Mouse (Mus musculus) limb, embryonic 13.5 days (tissue): ENCODE data around the gene 2210011C24Rik. TPM values are rescaled to one million over a fixed set of nuclear protein-coding genes. Genes with fewer than 3 reads are reported as not detected.
A peak's percentile ranks its signal among the peaks of the same experiment; 100 is the strongest.

Experiments used
- ATAC-seq: fragments of 200-750 bp; cut with Nextera tagmentation; 2 replicates; pipeline ENCODE4 v1.8.0; 2017; ENCODE audit warnings: low read depth, moderate number of reproducible peaks, moderate TSS enrichment; ENCODE audit not compliant: low FRiP score
- H3K27ac ChIP-seq: fragments of 300-500 bp; sonication (generic); 2 replicates; pipeline ENCODE4 v1.5.1; 2015; ENCODE audit warnings: inconsistent platforms, mild to moderate bottlenecking, moderate library complexity
- H3K27me3 ChIP-seq: fragments of 300-500 bp; sonication (generic); 2 replicates; pipeline ENCODE4 v1.6.1; 2015; ENCODE audit warnings: mild to moderate bottlenecking, inconsistent platforms
- H3K36me3 ChIP-seq: fragments of 300-500 bp; sonication (generic); 2 replicates; pipeline ENCODE4 v1.6.1; 2015; ENCODE audit warnings: inconsistent platforms, mild to moderate bottlenecking, moderate library complexity
- H3K4me1 ChIP-seq: fragments of 300-500 bp; sonication (generic); 2 replicates; pipeline ENCODE4 v1.6.1; 2015; ENCODE audit warnings: inconsistent platforms
- H3K4me2 ChIP-seq: fragments of 300-500 bp; sonication (generic); replicated peaks from 2 replicates; pipeline ENCODE4 v1.6.1; 2015; ENCODE audit warnings: inconsistent platforms, mild to moderate bottlenecking, moderate library complexity
- H3K4me3 ChIP-seq: fragments of 300-500 bp; sonication (generic); 2 replicates; pipeline ENCODE4 v1.5.1; 2015; ENCODE audit warnings: moderate library complexity, mild to moderate bottlenecking, inconsistent platforms
- H3K9ac ChIP-seq: fragments of 300-500 bp; sonication (generic); 2 replicates; pipeline ENCODE4 v1.6.1; 2015; ENCODE audit warnings: mild to moderate bottlenecking, inconsistent platforms
- H3K9me3 ChIP-seq: fragments of 300-500 bp; sonication (generic); 2 replicates; pipeline ENCODE4 v1.6.1; 2016; ENCODE audit warnings: inconsistent platforms
- WGBS: fragments of 180-500 bp; shearing (Covaris S2); methylation state at CpG from one replicate; pipeline ENCODE4 v1.1.7; 2015; 5-methylcytosine and 5-hydroxymethylcytosine counted together
- polyA plus RNA-seq: library from polyadenylated mRNA; unstranded; fragments of >200 nt; fragmentation: Nextera tagmentation; extraction: Ambion mirVana; gene quantifications from 2 replicates; pipeline ENCODE4 v1.2.1, GENCODE M21; 2015

The 2210011C24Rik gene
- 0.22 and 0.31 TPM in 2 replicates for polyA plus RNA-seq

- WGBS, result under 1% methylated on average over 45 of the region's 45 CpGs
Measured at GRCm38 (mm10) chr8:84011705-84012498, at the start of gene 2210011C24Rik. Gene 2210011C24Rik, minus strand, starts transcription at chr8:84012171.

GRCm38 (mm10) chr8:84060245-84060644, 48.3 kb upstream of the 2210011C24Rik start:
- Histone ChIP-seq H3K27me3 (no peaks in the 10 kb centered on the region), H3K27ac (no peak overlapping the region), H3K4me2 (no peak overlapping the region), H3K9me3 (0 out of 2 replicates have a peak, but pooled peaks cover 4% of the 10 kb centered on the region), H3K4me1 (0 out of 2 replicates have a peak, but pooled peaks cover under 1% of the 10 kb centered on the region), H3K4me3 (no peak overlapping the region), H3K9ac (no peak overlapping the region), H3K36me3 (no peaks in the 10 kb centered on the region)
- no peak for ATAC-seq
- 88% methylated on average over 2 of the region's 2 CpGs for WGBS

More at GRCm38 (mm10) chr8:84011705-84012498, at the start of gene 2210011C24Rik:
- H3K27ac ChIP-seq, result no peak within 1 kb of the TSS
- H3K36me3 ChIP-seq, result no peaks in the 10 kb centered on the region
- peaks cover 44% of the 10 kb centered on the region for H3K27me3 ChIP-seq
- peak within 1 kb of the TSS; percentile 70 for H3K9ac ChIP-seq
- peak within 1 kb of the TSS; percentile 96 for H3K4me2 ChIP-seq
- peaks cover 30% of the 10 kb centered on the region for H3K4me1 ChIP-seq
- no peak for ATAC-seq
- H3K9me3 ChIP-seq, result no peaks in the 10 kb centered on the region
- peak within 1 kb of the TSS; percentile 58 for H3K4me3 ChIP-seq

GRCm38 (mm10) chr8:84059226-84059625, 47.3 kb upstream of the 2210011C24Rik start:
- Histone ChIP-seq H3K4me3 (no peak overlapping the region), H3K27me3 (no peaks in the 10 kb centered on the region), H3K9me3 (0 out of 2 replicates have a peak, but pooled peaks cover 4% of the 10 kb centered on the region), H3K4me1 (no peaks in the 10 kb centered on the region), H3K9ac (no peak overlapping the region), H3K36me3 (no peaks in the 10 kb centered on the region), H3K4me2 (no peak overlapping the region), H3K27ac (no peak overlapping the region)
- ATAC-seq, result no peak
- WGBS, result 94% methylated on average over 2 of the region's 2 CpGs

- no peaks in the 10 kb centered on the region for H3K36me3 ChIP-seq
- 91% methylated on average over 1 of the region's 1 CpGs for WGBS
- H3K4me2 ChIP-seq, result no peak overlapping the region
- ATAC-seq, result no peak
- H3K27ac ChIP-seq, result no peak overlapping the region
- H3K9me3 ChIP-seq, result 0 out of 2 replicates have a peak, but pooled peaks cover 4% of the 10 kb centered on the region
- H3K4me1 ChIP-seq, result no peaks in the 10 kb centered on the region
- H3K9ac ChIP-seq, result no peak overlapping the region
- H3K4me3 ChIP-seq, result no peak overlapping the region
- no peaks in the 10 kb centered on the region for H3K27me3 ChIP-seq
Measured at GRCm38 (mm10) chr8:84057827-84058226, 45.9 kb upstream of the 2210011C24Rik start.

GRCm38 (mm10) chr8:84053229-84053628, 41.3 kb upstream of the 2210011C24Rik start:
- Histone ChIP-seq H3K9me3 (0 out of 2 replicates have a peak, but pooled peaks cover 4% of the 10 kb centered on the region), H3K9ac (no peak overlapping the region), H3K27me3 (peaks cover 3% of the 10 kb centered on the region), H3K4me1 (0 out of 2 replicates have a peak, but pooled peaks cover 3% of the 10 kb centered on the region), H3K36me3 (no peaks in the 10 kb centered on the region), H3K27ac (no peak overlapping the region), H3K4me3 (no peak overlapping the region), H3K4me2 (no peak overlapping the region)
- WGBS, result 93% methylated on average over 5 of the region's 5 CpGs
- ATAC-seq, result no peak

GRCm38 (mm10) chr8:84052746-84053145, 40.8 kb upstream of the 2210011C24Rik start:
- 0 out of 2 replicates have a peak, but pooled peaks cover 7% of the 10 kb centered on the region for H3K4me1 ChIP-seq
- H3K27ac ChIP-seq, result no peak overlapping the region
- H3K4me2 ChIP-seq, result no peak overlapping the region
- ATAC-seq, result no peak
- 88% methylated on average over 3 of the region's 3 CpGs for WGBS
- no peaks in the 10 kb centered on the region for H3K36me3 ChIP-seq
- 0 out of 2 replicates have a peak, but pooled peaks cover 4% of the 10 kb centered on the region for H3K9me3 ChIP-seq
- no peak overlapping the region for H3K4me3 ChIP-seq
- no peak overlapping the region for H3K9ac ChIP-seq
- H3K27me3 ChIP-seq, result peaks cover 6% of the 10 kb centered on the region

GRCm38 (mm10) chr8:84048171-84048570, 36.2 kb upstream of the 2210011C24Rik start:
- Histone ChIP-seq H3K27ac (no peak overlapping the region), H3K4me3 (no peak overlapping the region), H3K9ac (no peak overlapping the region), H3K4me2 (no peak overlapping the region), H3K4me1 (peaks cover 9% of the 10 kb centered on the region; the same call in 1 of the 2 replicates), H3K36me3 (no peaks in the 10 kb centered on the region), H3K9me3 (no peaks in the 10 kb centered on the region), H3K27me3 (peaks cover 41% of the 10 kb centered on the region)
- WGBS, result 50% methylated on average over 5 of the region's 5 CpGs
- ATAC-seq, result no peak; the same call in 1 of the 2 replicates

GRCm38 (mm10) chr8:84046505-84046904, 34.5 kb upstream of the 2210011C24Rik start:
- no peaks in the 10 kb centered on the region for H3K9me3 ChIP-seq
- H3K4me1 ChIP-seq, result peaks cover 22% of the 10 kb centered on the region
- no peak overlapping the region for H3K27ac ChIP-seq
- 80% methylated on average over 3 of the region's 3 CpGs for WGBS
- H3K36me3 ChIP-seq, result no peaks in the 10 kb centered on the region
- H3K27me3 ChIP-seq, result peaks cover 58% of the 10 kb centered on the region
- H3K4me3 ChIP-seq, result no peak overlapping the region
- ATAC-seq, result no peak
- no peak overlapping the region for H3K4me2 ChIP-seq
- no peak overlapping the region for H3K9ac ChIP-seq

- Histone ChIP-seq H3K27ac (no peak within 1 kb of the TSS), H3K9me3 (no peaks in the 10 kb centered on the region), H3K9ac (no peak within 1 kb of the TSS), H3K36me3 (no peaks in the 10 kb centered on the region), H3K4me2 (peak within 1 kb of the TSS; percentile 31; the same call in 1 of the 2 replicates), H3K4me3 (peak within 1 kb of the TSS; percentile 3; the same call in 1 of the 2 replicates), H3K4me1 (peaks cover 22% of the 10 kb centered on the region), H3K27me3 (peaks cover 74% of the 10 kb centered on the region)
- no peak for ATAC-seq
- WGBS, result 6% methylated on average over 9 of the region's 9 CpGs
Measured at GRCm38 (mm10) chr8:84044900-84045299, 32.9 kb upstream of the 2210011C24Rik start, which contains the start of gene Rln3. Gene Rln3, minus strand, starts transcription at chr8:84045000.

GRCm38 (mm10) chr8:84044103-84044502, 32.1 kb upstream of the 2210011C24Rik start:
- no peak for ATAC-seq
- Histone ChIP-seq H3K9ac (no peak overlapping the region), H3K4me3 (no peak overlapping the region), H3K36me3 (no peaks in the 10 kb centered on the region), H3K4me1 (peaks cover 22% of the 10 kb centered on the region), H3K9me3 (no peaks in the 10 kb centered on the region), H3K27me3 (peaks cover 82% of the 10 kb centered on the region), H3K27ac (no peak overlapping the region), H3K4me2 (no peak overlapping the region)
- 8% methylated on average over 7 of the region's 7 CpGs for WGBS

- 27% methylated on average over 12 of the region's 12 CpGs for WGBS
- Histone ChIP-seq H3K9me3 (no peaks in the 10 kb centered on the region), H3K4me1 (peaks cover 16% of the 10 kb centered on the region), H3K27ac (no peak overlapping the region), H3K9ac (no peak overlapping the region), H3K4me3 (peak overlapping the region; percentile 44), H3K27me3 (peaks cover 84% of the 10 kb centered on the region), H3K4me2 (peak overlapping the region; percentile 76), H3K36me3 (no peaks in the 10 kb centered on the region)
- ATAC-seq, result no peak
Measured at GRCm38 (mm10) chr8:84042948-84043342, 31.0 kb upstream of the 2210011C24Rik start.
